Mouse (Mus musculus) myocyte (in vitro differentiated cells): ENCODE data around the gene Ctdnep1.

Experiments used
- CEBPB ChIP-seq: IDR thresholded peaks from 2 replicates; pipeline ENCODE4 v1.6.1; 2011; ENCODE audit warnings: mild to moderate bottlenecking, moderate library complexity; ENCODE audit not compliant: poor library complexity, insufficient read depth, severe bottlenecking
- E2F4 ChIP-seq: IDR thresholded peaks from one replicate; pipeline ENCODE4 v1.6.1; 2011; ENCODE audit warnings: mild to moderate bottlenecking, control low read depth, moderate library complexity; ENCODE audit not compliant: insufficient read depth
- MAX ChIP-seq: IDR thresholded peaks from one replicate; pipeline ENCODE4 v1.6.1; 2011; ENCODE audit warnings: low read depth, mild to moderate bottlenecking, control low read depth
- MYOD1 ChIP-seq, 3 experiments: IDR thresholded peaks; one replicate each; pipeline ENCODE4 v1.6.1; 2011; ENCODE audit warnings: control low read depth in 2 of 3, low read depth in 2 of 3, mild to moderate bottlenecking in 2 of 3, moderate library complexity in 1 of 3; ENCODE audit not compliant: insufficient read length in 2 of 3, control insufficient read depth in 1 of 3
- MYOG ChIP-seq, 3 experiments: IDR thresholded peaks; one replicate each; pipeline ENCODE4 v1.6.1; 2011; ENCODE audit warnings: control low read depth in 2 of 3, low read depth in 2 of 3, mild to moderate bottlenecking in 2 of 3; ENCODE audit not compliant: insufficient read length in 2 of 3, control insufficient read depth in 1 of 3, insufficient read depth in 1 of 3
- POLR2A ChIP-seq: IDR thresholded peaks from one replicate; pipeline ENCODE4 v1.6.1; 2011; ENCODE audit warnings: low read depth, mild to moderate bottlenecking, control low read depth, moderate library complexity; ENCODE audit not compliant: insufficient read length
- SRF ChIP-seq: IDR thresholded peaks from one replicate; pipeline ENCODE4 v1.6.1; 2011; ENCODE audit warnings: low read depth; ENCODE audit not compliant: control insufficient read depth, insufficient read length
- TCF12 ChIP-seq: IDR thresholded peaks from one replicate; pipeline ENCODE4 v1.6.1; 2011; ENCODE audit warnings: mild to moderate bottlenecking, control low read depth; ENCODE audit not compliant: poor library complexity, insufficient read depth, severe bottlenecking
- USF1 ChIP-seq: IDR thresholded peaks from one replicate; pipeline ENCODE4 v1.6.1; 2011; ENCODE audit warnings: low read depth, mild to moderate bottlenecking, control low read depth, moderate library complexity

- TF ChIP-seq MAX (no peak), MYOD1 (IDR thresholded peaks at IDR 0.05; ENCODE audit: control insufficient read depth in 1 of 3, insufficient read length in 2 of 3, low read depth in 2 of 3) (no peak), USF1 (no peak), POLR2A (no peak), CEBPB (no peak), E2F4 (no peak), TCF12 (no peak), MYOG (IDR thresholded peaks at IDR 0.05; ENCODE audit: control insufficient read depth in 1 of 3, insufficient read depth in 1 of 3, insufficient read length in 2 of 3, low read depth in 2 of 3) (no peak), SRF (no peak)
These were observed 49.2 kb upstream of the Ctdnep1 start for GRCm38 (mm10) chr11:69931769-69932168.
